Mouse (Mus musculus) MEL (cell line): ENCODE measurements around the gene Ercc6l2. TPM values are rescaled to one million over a fixed set of nuclear protein-coding genes. Genes with fewer than 3 reads are reported as not detected.

Source experiments
- DNase-seq: peaks from one replicate; pipeline ENCODE4 v3.0.0; 2011; ENCODE audit warnings: low read depth, low spot score
- H3K27ac ChIP-seq: 2 replicates; pipeline ENCODE4 v1.5.1; 2012; ENCODE audit warnings: low read depth, mild to moderate bottlenecking, control low read depth, low read length, moderate library complexity; ENCODE audit not compliant: control insufficient read depth
- H3K27me3 ChIP-seq, 2 experiments: fragments of 150-350 bp in 1 of 2; sonication (generic) in 1 of 2; 2 replicates each; pipeline ENCODE4 v1.6.1; 2012; ENCODE audit warnings: low read length in 2 of 2, mild to moderate bottlenecking in 2 of 2, improper control_type of control experiment in 1 of 2, moderate library complexity in 1 of 2; ENCODE audit not compliant: insufficient read depth in 2 of 2, control insufficient read depth in 1 of 2
- H3K36me3 ChIP-seq, 2 experiments: 2 replicates each; pipeline ENCODE4 v1.6.1; 2012 to 2014; ENCODE audit warnings: low read length in 2 of 2, improper control_type of control experiment in 1 of 2, inconsistent platforms in 1 of 2, mild to moderate bottlenecking in 1 of 2; ENCODE audit not compliant: insufficient read depth in 2 of 2, control insufficient read depth in 1 of 2
- H3K4me1 ChIP-seq, 2 experiments: fragments of 150-350 bp in 1 of 2; sonication (generic) in 1 of 2; 2 replicates each; pipeline ENCODE4 v1.6.1; 2012; ENCODE audit warnings: low read length in 2 of 2, improper control_type of control experiment in 1 of 2, mild to moderate bottlenecking in 1 of 2; ENCODE audit not compliant: insufficient read depth in 2 of 2, control insufficient read depth in 1 of 2
- H3K4me3 ChIP-seq, 2 experiments: fragments of 150-350 bp in 1 of 2; sonication (generic) in 1 of 2; 2 replicates each; pipeline ENCODE4 v1.5.1; 2012; ENCODE audit warnings: low read depth in 2 of 2, low read length in 2 of 2, mild to moderate bottlenecking in 2 of 2, moderate library complexity in 2 of 2, control low read depth in 1 of 2, improper control_type of control experiment in 1 of 2; ENCODE audit not compliant: control insufficient read depth in 1 of 2, insufficient read depth in 1 of 2
- H3K79me2 ChIP-seq: 2 replicates; pipeline ENCODE4 v1.6.1; 2012; ENCODE audit warnings: mild to moderate bottlenecking, low read length, moderate library complexity; ENCODE audit not compliant: control insufficient read depth, poor library complexity, insufficient read depth
- H3K9ac ChIP-seq: 2 replicates; pipeline ENCODE4 v1.6.1; 2012; ENCODE audit warnings: low read depth, mild to moderate bottlenecking, control low read depth, low read length, moderate library complexity; ENCODE audit not compliant: control insufficient read depth, poor library complexity, severe bottlenecking
- H3K9me3 ChIP-seq: fragments of 150-350 bp; sonication (generic); replicated peaks from 2 replicates; pipeline ENCODE4 v1.6.1; 2012; ENCODE audit warnings: mild to moderate bottlenecking, low read length, improper control_type of control experiment, moderate library complexity; ENCODE audit not compliant: insufficient read depth
- CHD1 ChIP-seq: IDR thresholded peaks from 2 replicates; pipeline ENCODE4 v1.6.1; 2012; ENCODE audit warnings: low read depth, mild to moderate bottlenecking, inconsistent platforms, low read length, improper control_type of control experiment
- CHD2 ChIP-seq: IDR thresholded peaks from 2 replicates; pipeline ENCODE4 v1.6.1; 2011; ENCODE audit warnings: low read length, improper control_type of control experiment
- E2F4 ChIP-seq: IDR thresholded peaks from 2 replicates; pipeline ENCODE4 v1.6.1; 2011; ENCODE audit warnings: low read depth, low read length, improper control_type of control experiment, borderline replicate concordance
- ETS1 ChIP-seq: IDR thresholded peaks from 2 replicates; pipeline ENCODE4 v1.6.1; 2012; ENCODE audit warnings: low read depth, mild to moderate bottlenecking, inconsistent platforms, low read length, improper control_type of control experiment, moderate library complexity
- GABPA ChIP-seq: IDR thresholded peaks from 2 replicates; pipeline ENCODE4 v1.6.1; 2012; ENCODE audit warnings: low read depth, mild to moderate bottlenecking, inconsistent platforms, low read length, improper control_type of control experiment, moderate library complexity
- HCFC1 ChIP-seq: IDR thresholded peaks from 2 replicates; pipeline ENCODE4 v1.6.1; 2012; ENCODE audit warnings: low read depth, mild to moderate bottlenecking, inconsistent platforms, low read length, improper control_type of control experiment, moderate library complexity
- JUND ChIP-seq: IDR thresholded peaks from 2 replicates; pipeline ENCODE4 v1.6.1; 2011; ENCODE audit warnings: low read depth, mild to moderate bottlenecking, improper control_type of control experiment, low read length
- MAX ChIP-seq: IDR thresholded peaks from 2 replicates; pipeline ENCODE4 v1.6.1; 2011; ENCODE audit warnings: low read length, improper control_type of control experiment
- NELFE ChIP-seq: IDR thresholded peaks from 2 replicates; pipeline ENCODE4 v1.6.1; 2011; ENCODE audit warnings: low read depth, low read length, improper control_type of control experiment
- POLR2A ChIP-seq, 2 experiments: IDR thresholded peaks; 2 replicates each; pipeline ENCODE4 v1.6.1; 2011 to 2012; ENCODE audit warnings: low read length in 2 of 2, mild to moderate bottlenecking in 2 of 2, control low read depth in 1 of 2, improper control_type of control experiment in 1 of 2, low read depth in 1 of 2, moderate library complexity in 1 of 2; ENCODE audit not compliant: control insufficient read depth in 1 of 2, insufficient read depth in 1 of 2, poor library complexity in 1 of 2
- POLR2AphosphoS2 ChIP-seq: IDR thresholded peaks from 2 replicates; pipeline ENCODE4 v1.6.1; 2011; ENCODE audit warnings: low read length, improper control_type of control experiment
- POLR2AphosphoS5 ChIP-seq: IDR thresholded peaks from 2 replicates; pipeline ENCODE4 v1.6.1; 2012; ENCODE audit warnings: low read depth, borderline replicate concordance, mild to moderate bottlenecking, inconsistent platforms, low read length, moderate library complexity, mixed read lengths
- RCOR1 ChIP-seq: IDR thresholded peaks from 2 replicates; pipeline ENCODE4 v1.6.1; 2012; ENCODE audit warnings: low read depth, mild to moderate bottlenecking, inconsistent platforms, low read length, improper control_type of control experiment
- SIN3A ChIP-seq: IDR thresholded peaks from 2 replicates; pipeline ENCODE4 v1.6.1; 2012; ENCODE audit warnings: low read length, improper control_type of control experiment, inconsistent platforms
- TBP ChIP-seq: IDR thresholded peaks from 2 replicates; pipeline ENCODE4 v1.8.0; 2011; ENCODE audit warnings: low read depth, low read length, improper control_type of control experiment
- TCF12 ChIP-seq: IDR thresholded peaks from 2 replicates; pipeline ENCODE4 v1.6.1; 2014; ENCODE audit warnings: low read depth, mild to moderate bottlenecking, inconsistent platforms, low read length, improper control_type of control experiment, moderate library complexity
- ZMIZ1 ChIP-seq: IDR thresholded peaks from 2 replicates; pipeline ENCODE4 v1.6.1; 2012; ENCODE audit warnings: low read depth, mild to moderate bottlenecking, inconsistent platforms, low read length, improper control_type of control experiment, moderate library complexity
- polyA plus RNA-seq, 2 experiments: library from polyadenylated mRNA; stranded (reverse) in 1 of 2; unstranded in 1 of 2; fragments of >175 nt in 1 of 2; fragments of >200 nt in 1 of 2; gene quantifications; 2 replicates each; pipeline versions ENCODE4 v1.2.1 to v1.2.4; 2012; ENCODE audit warnings: low replicate concordance in 2 of 2, low read depth in 1 of 2; ENCODE audit not compliant: insufficient read length in 2 of 2, insufficient read depth in 1 of 2, missing spikeins in 1 of 2
- total RNA-seq: library from RNA; depleted of rRNA; stranded (reverse); fragments of 300-350 nt; gene quantifications from 2 replicates; pipeline ENCODE4 v1.2.3, GENCODE M21; 2012

Ercc6l2 gene
- total and polyA plus RNA-seq, 3 experiments: 15.6 to 61.7 (median 19.4) TPM

- no peak overlapping the region for H3K9ac ChIP-seq
Measured at GRCm38 (mm10) chr13:63901303-63901713, 86.3 kb downstream of the Ercc6l2 start.

GRCm38 (mm10) chr13:63901714-63902597, 86.9 kb downstream of the Ercc6l2 start:
- Histone ChIP-seq H3K27me3 (no peaks in the 10 kb centered on the region), H3K27ac (no peak overlapping the region), H3K79me2 (no peaks in the 10 kb centered on the region), H3K9me3 (no peaks in the 10 kb centered on the region), H3K4me3 (no peak overlapping the region), H3K4me1 (peaks cover 4 to 5% of the 10 kb centered on the region in 2 experiments; a peak in 3 of 4 replicates), H3K36me3 (peaks cover 1 to 6% of the 10 kb centered on the region in 2 experiments), H3K9ac (no peak overlapping the region)
- TF ChIP-seq CHD1 (no peak), TCF12 (no peak)
- no peak for DNase-seq

More at GRCm38 (mm10) chr13:63901303-63901713, 86.3 kb downstream of the Ercc6l2 start:
- Histone ChIP-seq H3K27ac (no peak overlapping the region), H3K4me1 (peaks cover 4 to 5% of the 10 kb centered on the region in 2 experiments; a peak in 3 of 4 replicates), H3K4me3 (no peak overlapping the region), H3K27me3 (no peaks in the 10 kb centered on the region), H3K36me3 (peaks cover 2 to 6% of the 10 kb centered on the region in 2 experiments), H3K9me3 (no peaks in the 10 kb centered on the region), H3K79me2 (no peaks in the 10 kb centered on the region)
- TF ChIP-seq POLR2AphosphoS2 (no peak), GABPA (no peak), HCFC1 (no peak), POLR2A (IDR thresholded peaks at IDR 0.05; ENCODE audit: control insufficient read depth in 1 of 2, insufficient read depth in 1 of 2, low read depth in 1 of 2, low read length in 2 of 2, poor library complexity in 1 of 2) (no peak), RCOR1 (no peak), CHD2 (no peak), TCF12 (no peak), MAX (no peak), NELFE (no peak), POLR2AphosphoS5 (no peak)
- DNase-seq: no peak

- no peak overlapping the region for H3K4me3 ChIP-seq
- TF ChIP-seq POLR2AphosphoS2: no peak
- no peak for TF ChIP-seq RCOR1
- no peak for TF ChIP-seq TBP
- TF ChIP-seq CHD2: no peak
- no peak for TF ChIP-seq POLR2A (IDR thresholded peaks at IDR 0.05; ENCODE audit: control insufficient read depth in 1 of 2, insufficient read depth in 1 of 2, low read depth in 1 of 2, low read length in 2 of 2, poor library complexity in 1 of 2)
- no peak for TF ChIP-seq CHD1
- TF ChIP-seq ETS1: no peak
- no peak for TF ChIP-seq E2F4
- no peak for TF ChIP-seq SIN3A
- no peak for TF ChIP-seq ZMIZ1
- no peak for TF ChIP-seq JUND
- DNase-seq: no peak
- H3K27ac ChIP-seq: no peak overlapping the region
- H3K36me3 ChIP-seq: peaks cover 0 to 6% of the 10 kb centered on the region in 2 experiments; a peak in 2 of 4 replicates
- H3K27me3 ChIP-seq: no peaks in the 10 kb centered on the region
- H3K79me2 ChIP-seq: no peaks in the 10 kb centered on the region
- H3K9ac ChIP-seq: no peak overlapping the region
- H3K4me1 ChIP-seq: peaks cover 10 to 12% of the 10 kb centered on the region in 2 experiments
- no peaks in the 10 kb centered on the region for H3K9me3 ChIP-seq
Measured at GRCm38 (mm10) chr13:63906516-63906915, 91.5 kb downstream of the Ercc6l2 start.
